8 mouse cellular contexts compared by ENCODE assay signal in the genomic region with DNA sequence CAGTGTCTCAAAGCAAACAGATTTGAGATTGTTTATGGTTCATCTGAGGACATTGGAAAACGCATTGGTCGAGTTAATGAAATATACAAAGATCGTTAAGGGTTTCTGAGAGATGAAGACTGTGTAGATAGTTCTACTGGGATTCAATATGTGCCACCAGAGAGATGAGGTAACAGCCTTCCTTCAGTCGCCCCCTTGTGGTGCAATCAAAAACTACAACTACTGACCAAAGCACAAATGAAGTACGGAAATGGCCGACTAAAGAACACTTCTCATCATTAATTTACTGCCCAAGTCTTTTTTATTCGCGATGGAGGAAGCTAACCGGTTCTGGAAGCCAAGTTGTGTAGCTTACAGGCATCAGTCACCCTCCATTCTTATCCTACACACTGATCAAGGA.
DNase-seq lines count a peak whose midpoint lies in the region; ATAC-seq and TF ChIP-seq lines count a peak whose summit lies in the region.

No protein-coding gene starts in this region.

- peak; percentile 76 for TF ChIP-seq CTCF in intestine, postnatal 0 days (IDR thresholded peaks at IDR 0.05; ENCODE audit: low read depth)
- TF ChIP-seq CTCF in MEL (IDR thresholded peaks at IDR 0.05 in 2 of 3, conservative IDR thresholded peaks at IDR 0.05 in 1 of 3; ENCODE audit: control insufficient read depth in 1 of 3, insufficient read depth in 1 of 3, low read depth in 2 of 3, low read length in 3 of 3, poor library complexity in 1 of 3, severe bottlenecking in 1 of 3), result peak; percentile 43 to 56 (median 46)

- peak; percentile 27 for DNase-seq in MEL (ENCODE audit: low read depth, low spot score)
- DNase-seq in cerebellum, adult 8-10 months, result peak; percentile 24
- DNase-seq in gastrocnemius, postnatal 14 days, result peak; percentile 36
- DNase-seq in layer of hippocampus, postnatal 36 days, result peak; percentile 52 to 63
- peak; percentile 26 for DNase-seq in retina, adult 2 months (ENCODE audit: low read depth, low spot score)

- no peaks in the 10 kb centered on the region for H3K27me3 ChIP-seq in intestine, postnatal 0 days (replicated peaks; ENCODE audit: control insufficient read depth, insufficient read depth, low read length)
- no peaks in the 10 kb centered on the region for H3K27me3 ChIP-seq in intestine, embryonic 16.5 days (replicated peaks; ENCODE audit: control insufficient read depth, insufficient read depth, low read length)
- no peaks in the 10 kb centered on the region for H3K27me3 ChIP-seq in MEL (ENCODE audit: control insufficient read depth in 1 of 2, insufficient read depth in 2 of 2, low read length in 2 of 2)

- H3K36me3 ChIP-seq in intestine, postnatal 0 days (ENCODE audit: control insufficient read depth, insufficient read depth), result no peaks in the 10 kb centered on the region
- H3K36me3 ChIP-seq in intestine, embryonic 16.5 days (ENCODE audit: control insufficient read depth, insufficient read depth, low read length), result no peaks in the 10 kb centered on the region
- no peaks in the 10 kb centered on the region for H3K36me3 ChIP-seq in MEL (ENCODE audit: control insufficient read depth in 1 of 2, insufficient read depth in 2 of 2, low read length in 2 of 2)

- H3K4me1 ChIP-seq in intestine, postnatal 0 days (replicated peaks; ENCODE audit: control insufficient read depth, insufficient read depth, low read length), result no peaks in the 10 kb centered on the region
- no peaks in the 10 kb centered on the region for H3K4me1 ChIP-seq in intestine, embryonic 16.5 days (ENCODE audit: control insufficient read depth, insufficient read depth, low read length)
- H3K4me1 ChIP-seq in MEL (ENCODE audit: control insufficient read depth in 1 of 2, insufficient read depth in 2 of 2, low read length in 2 of 2), result no peaks in the 10 kb centered on the region

- H3K9ac ChIP-seq in intestine, postnatal 0 days (ENCODE audit: low read depth, low read length), result no peak overlapping the region
- H3K9ac ChIP-seq in intestine, embryonic 16.5 days (ENCODE audit: low read depth, low read length), result no peak overlapping the region
- no peak overlapping the region for H3K9ac ChIP-seq in MEL (ENCODE audit: control insufficient read depth, low read depth, low read length, poor library complexity, severe bottlenecking)

- H3K79me2 ChIP-seq in MEL (ENCODE audit: control insufficient read depth, insufficient read depth, low read length, poor library complexity), result no peaks in the 10 kb centered on the region

- no peak overlapping the region for H3K4me3 ChIP-seq in intestine, postnatal 0 days (ENCODE audit: low read depth, low read length)
- no peak overlapping the region for H3K4me3 ChIP-seq in intestine, embryonic 16.5 days (ENCODE audit: low read length)
- H3K4me3 ChIP-seq in MEL (ENCODE audit: control insufficient read depth in 1 of 2, insufficient read depth in 1 of 2, low read depth in 2 of 2, low read length in 2 of 2), result no peak overlapping the region

- 52% methylated on average over 9 of the region's 9 CpGs for WGBS in intestine, postnatal 0 days
- 49% methylated on average over 9 of the region's 9 CpGs for WGBS in intestine, embryonic 16.5 days

- intact Hi-C loops in gastrocnemius, postnatal 14 days (cut with DNase I; ENCODE audit: low total_unique reads), result loop anchor here (10.0 kb wide), 1 partner anchor 1022 kb away; the partner anchor contains the start of gene Pcdh7

- no peak overlapping the region for H3K27ac ChIP-seq in intestine, postnatal 0 days (ENCODE audit: low read depth, low read length)
- H3K27ac ChIP-seq in intestine, embryonic 16.5 days (ENCODE audit: low read length), result no peak overlapping the region
- no peak overlapping the region for H3K27ac ChIP-seq in MEL (ENCODE audit: control insufficient read depth, low read depth, low read length)

- peak; percentile 55 for TF ChIP-seq RAD21 in MEL (IDR thresholded peaks at IDR 0.05; ENCODE audit: low read depth, low read length)

- ATAC-seq in intestine, postnatal 0 days, result no peak
- no peak for ATAC-seq in intestine, embryonic 16.5 days
- no peak for ATAC-seq in erythroblast, adult 5-6 weeks (replicated peaks; ENCODE audit: low FRiP score, poor library complexity, severe bottlenecking)

- H3K4me2 ChIP-seq in intestine, postnatal 0 days (replicated peaks; ENCODE audit: low read depth), result no peak overlapping the region
- H3K4me2 ChIP-seq in intestine, embryonic 16.5 days (ENCODE audit: low read depth, low read length), result no peak overlapping the region

- H3K9me3 ChIP-seq in intestine, postnatal 0 days (ENCODE audit: control insufficient read depth), result no peaks in the 10 kb centered on the region
- H3K9me3 ChIP-seq in intestine, embryonic 16.5 days (ENCODE audit: control insufficient read depth, low read length), result no peaks in the 10 kb centered on the region
- H3K9me3 ChIP-seq in MEL (replicated peaks; ENCODE audit: insufficient read depth, low read length), result no peaks in the 10 kb centered on the region

- no peak for TF ChIP-seq POLR2A in MEL (IDR thresholded peaks at IDR 0.05; ENCODE audit: control insufficient read depth in 1 of 2, insufficient read depth in 1 of 2, low read depth in 1 of 2, low read length in 2 of 2, poor library complexity in 1 of 2)

- TF ChIP-seq EP300 in MEL (IDR thresholded peaks at IDR 0.05; ENCODE audit: low read depth in 1 of 2, low read length in 2 of 2), result no peak

TF ChIP-seq in MEL, 35 proteins besides CTCF, POLR2A, EP300 and RAD21:
- peak; percentile 69 for TF ChIP-seq SMC3 (IDR thresholded peaks at IDR 0.05; ENCODE audit: low read depth, low read length)
- TF ChIP-seq MAFK (IDR thresholded peaks at IDR 0.05; ENCODE audit: borderline replicate concordance, low read depth, low read length), result no peak
- no peak for TF ChIP-seq GABPA (IDR thresholded peaks at IDR 0.05; ENCODE audit: low read depth, low read length)
- no peak for TF ChIP-seq MXI1 (IDR thresholded peaks at IDR 0.05; ENCODE audit: low read depth, low read length)
- peak; percentile 28 for TF ChIP-seq ZC3H11A (IDR thresholded peaks at IDR 0.05; ENCODE audit: low read depth, low read length)
- no peak for TF ChIP-seq NELFE (IDR thresholded peaks at IDR 0.05; ENCODE audit: low read depth, low read length)
- TF ChIP-seq HCFC1 (IDR thresholded peaks at IDR 0.05; ENCODE audit: low read depth, low read length), result no peak
- no peak for TF ChIP-seq CHD2 (IDR thresholded peaks at IDR 0.05; ENCODE audit: low read length)
